ENCODE assay signal across 8 mouse cellular contexts in the genomic region with DNA sequence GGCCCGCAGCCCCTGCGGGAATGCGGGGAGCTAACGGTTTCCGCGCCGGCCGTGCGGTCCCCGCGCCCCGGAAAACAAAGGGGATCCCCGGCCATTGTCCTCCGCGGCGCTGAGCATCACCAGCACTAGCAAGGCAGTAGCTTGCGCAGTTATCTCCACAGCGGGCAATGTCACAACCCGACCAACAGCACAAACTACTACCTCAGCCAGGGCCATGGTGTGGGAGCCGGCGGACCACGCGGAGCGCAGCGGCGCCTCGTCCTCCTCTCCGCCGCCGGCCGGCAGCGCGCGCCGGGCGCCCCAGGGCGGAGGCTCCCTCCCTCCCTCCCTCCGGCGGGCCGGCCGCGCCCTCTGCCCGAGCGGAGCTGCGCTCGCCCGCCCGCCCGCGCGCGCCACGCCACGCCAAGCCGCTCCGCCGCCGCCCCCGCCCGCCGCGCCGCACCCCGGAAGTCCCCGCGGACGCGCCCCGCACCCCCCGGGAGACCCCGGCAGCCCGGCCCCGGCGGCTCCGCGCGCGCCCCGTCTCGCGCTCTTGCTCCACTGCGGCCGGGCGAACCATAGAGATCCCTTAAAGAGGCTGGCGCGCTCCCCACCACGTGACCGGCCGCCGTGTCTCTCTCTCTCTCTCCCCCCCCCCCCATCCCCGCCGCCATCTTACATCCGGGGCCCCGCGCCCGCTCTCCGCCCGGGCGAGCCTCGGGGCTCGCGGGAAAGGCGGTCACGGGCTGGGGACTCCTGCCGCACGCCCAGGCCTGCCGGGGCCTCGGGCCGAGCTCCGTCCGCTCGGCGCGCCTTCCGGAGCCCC.
DNase-seq lines count a peak whose midpoint lies in the region; ATAC-seq lines count a peak whose summit lies in the region.

No protein-coding gene starts in this region.

- H3K36me3 ChIP-seq in hindbrain, embryonic 12.5 days = peaks cover 9% of the 10 kb centered on the region

- ATAC-seq in hindbrain, embryonic 12.5 days (ENCODE audit: low FRiP score) = peak; percentile 94

- H3K9ac ChIP-seq in hindbrain, embryonic 12.5 days = peak overlapping the region; percentile 99

- WGBS in hindbrain, embryonic 12.5 days = under 1% methylated on average over 54 of the region's 115 CpGs

- peak; percentile 97 for DNase-seq in NIH3T3 (ENCODE audit: low read depth)
- DNase-seq in cerebellum, adult 9-11 months = peak; percentile 85
- DNase-seq in frontal cortex, postnatal 10 days (ENCODE audit: low spot score in 2 of 2) = peak; percentile 75 to 84
- peak; percentile 71 to 74 for DNase-seq in layer of hippocampus, postnatal 36 days
- DNase-seq in lung, postnatal 25 days (ENCODE audit: low spot score) = peak; percentile 80
- peak; percentile 85 for DNase-seq in ovary, postnatal 36 days (ENCODE audit: low spot score)
- peak; percentile 87 for DNase-seq in thymus, postnatal 14 days

- H3K27me3 ChIP-seq in hindbrain, embryonic 12.5 days = no peaks in the 10 kb centered on the region

- peak overlapping the region; percentile 70 for H3K4me2 ChIP-seq in hindbrain, embryonic 12.5 days (replicated peaks)

- no peaks in the 10 kb centered on the region for H3K9me3 ChIP-seq in hindbrain, embryonic 12.5 days (replicated peaks)

- peak overlapping the region; percentile 87 for H3K4me3 ChIP-seq in hindbrain, embryonic 12.5 days

- peaks cover 24% of the 10 kb centered on the region for H3K4me1 ChIP-seq in hindbrain, embryonic 12.5 days

- H3K27ac ChIP-seq in hindbrain, embryonic 12.5 days = peak overlapping the region; percentile 99

Comparison
In these comparisons a context has a peak if more than half of its experiments do, and no peak if none do; other contexts are left out.
1. Peak in every context shown above with its lines: DNase-seq, ATAC-seq, H3K4me3 ChIP-seq and H3K27ac ChIP-seq.